Mouse (Mus musculus) lung, postnatal 10 days (tissue): Measurements from ENCODE around the gene Tubd1.

ENCODE experiments used
- DNase-seq: peaks from one replicate; pipeline ENCODE4 v3.0.0; 2021

Gene Tubd1

DNA sequence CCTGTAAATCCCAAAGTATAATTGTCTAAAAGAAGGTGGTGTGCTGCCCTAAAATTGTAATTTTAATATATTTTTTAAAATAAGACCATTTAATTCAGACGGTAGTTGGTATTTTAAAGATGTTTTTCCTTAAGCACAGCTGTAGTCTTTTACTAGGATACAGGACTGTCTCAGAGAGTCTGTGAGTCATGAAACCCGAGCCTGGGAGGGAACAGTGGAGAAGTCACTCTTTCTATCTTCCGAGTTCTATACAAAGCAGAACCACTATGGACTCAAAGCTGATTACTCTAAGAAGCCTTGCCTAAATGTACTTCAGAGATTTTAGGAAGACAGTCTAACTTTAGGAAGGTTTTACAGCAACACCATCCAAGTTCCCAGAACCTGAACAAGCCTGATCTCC is 57.3 kb downstream of the Tubd1 start:
- DNase-seq: no peak

GRCm38 (mm10) chr11:86603719-86604118 is 58.9 kb downstream of the Tubd1 start:
- no peak for DNase-seq

DNA sequence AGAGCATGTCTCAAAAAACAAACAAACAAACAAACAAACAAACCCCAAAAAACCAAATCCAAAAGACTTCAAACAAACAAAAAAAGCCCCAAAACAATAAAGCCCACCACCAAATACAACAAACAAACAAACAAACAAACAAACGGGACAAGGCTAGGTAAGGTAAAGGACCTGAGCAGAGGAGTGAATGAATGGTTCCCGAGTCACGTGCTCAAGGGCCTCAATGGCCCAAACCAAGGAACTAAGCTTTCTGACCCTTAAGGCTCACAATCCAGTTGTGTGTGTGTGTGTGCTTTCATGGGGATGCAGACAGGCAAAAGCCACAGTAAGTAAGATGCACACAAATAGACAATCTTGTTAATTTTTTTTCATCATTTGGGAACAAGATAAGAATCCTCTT is 59.5 kb downstream of the Tubd1 start:
- DNase-seq: no peak

DNA sequence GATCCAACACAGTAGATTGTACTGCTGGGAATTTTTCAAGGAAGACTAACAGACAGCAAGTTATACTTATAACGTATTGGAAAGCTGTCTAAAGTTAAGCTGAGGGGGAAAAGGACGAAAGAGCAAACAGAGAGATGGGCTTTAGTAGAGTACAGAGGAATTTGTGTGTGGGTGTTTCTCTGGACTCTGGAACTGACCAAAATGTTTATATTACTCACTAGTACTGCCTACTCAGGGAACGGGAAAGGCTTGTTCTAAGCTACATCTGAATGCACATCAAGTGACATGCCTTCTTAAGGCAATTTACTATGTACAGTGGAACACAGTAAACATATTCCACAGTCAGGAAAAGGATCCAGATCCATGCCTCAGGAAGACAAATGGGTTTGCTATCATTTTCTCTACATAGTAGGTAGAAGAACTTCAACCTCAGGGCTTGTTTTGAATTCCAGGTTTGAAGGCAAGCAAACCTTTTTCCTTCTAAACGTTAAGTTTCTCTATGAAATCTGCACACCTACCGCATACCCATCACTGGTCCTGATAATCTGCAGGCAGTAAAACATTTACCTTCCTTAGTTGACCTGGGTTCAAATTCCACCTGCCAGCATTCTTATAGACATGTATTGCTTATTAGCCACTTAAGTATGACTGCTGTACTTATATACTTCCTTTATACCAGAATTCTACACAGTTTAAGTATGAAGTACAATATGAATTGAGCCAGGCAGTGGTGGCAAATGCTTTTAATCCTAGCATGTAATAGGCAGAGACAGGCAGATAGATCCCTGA is 60.1 kb downstream of the Tubd1 start:
- no peak for DNase-seq

GRCm38 (mm10) chr11:86606621-86607339 is 62.0 kb downstream of the Tubd1 start:
- DNase-seq: no peak

DNA sequence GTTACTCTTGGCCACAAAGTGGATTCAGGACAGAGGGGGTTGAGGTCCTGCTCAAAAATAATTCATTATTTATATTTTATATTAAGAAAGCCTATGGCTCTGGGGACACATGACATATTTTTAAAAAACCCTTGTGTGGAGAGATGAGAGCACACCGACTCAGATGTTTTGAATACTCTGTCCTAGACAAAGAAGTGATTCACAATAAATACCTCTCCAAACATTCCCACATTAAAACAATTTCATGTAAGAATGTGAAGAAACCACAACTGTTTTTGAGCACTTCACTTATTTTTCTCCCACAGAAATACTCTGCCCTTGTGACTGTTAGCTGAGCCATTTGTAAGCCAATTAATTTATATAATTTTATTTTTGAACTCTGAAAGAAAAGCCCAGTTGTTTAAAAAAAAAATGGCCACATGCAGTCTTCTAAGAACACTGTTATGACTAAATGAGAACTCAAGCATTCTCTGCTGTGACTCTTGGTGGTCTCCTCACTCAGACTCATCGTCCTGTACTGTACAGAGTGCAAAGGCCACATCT is 63.1 kb downstream of the Tubd1 start:
- DNase-seq: no peak

GRCm38 (mm10) chr11:86610239-86610638 is 65.4 kb downstream of the Tubd1 start:
- DNase-seq: no peak

DNA sequence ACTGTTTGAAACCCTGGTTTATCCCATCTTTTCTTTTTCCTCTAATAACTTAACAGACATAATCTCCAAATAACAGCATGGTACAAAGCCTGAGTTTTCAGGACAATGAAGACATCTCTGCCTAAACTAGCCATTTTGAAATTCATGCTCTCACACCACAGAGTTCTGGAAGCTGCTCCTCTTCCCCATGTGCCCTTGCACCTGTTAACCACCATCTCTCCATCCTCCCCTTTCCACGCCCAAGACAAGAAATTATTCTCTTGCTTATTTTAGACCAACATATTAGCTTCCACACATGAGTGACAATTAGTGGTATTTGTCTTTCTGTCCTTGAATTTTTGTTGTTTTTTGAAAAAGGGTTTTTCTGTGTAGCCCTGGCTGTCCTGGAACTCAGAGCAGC is 67.2 kb downstream of the Tubd1 start:
- no peak for DNase-seq

DNA sequence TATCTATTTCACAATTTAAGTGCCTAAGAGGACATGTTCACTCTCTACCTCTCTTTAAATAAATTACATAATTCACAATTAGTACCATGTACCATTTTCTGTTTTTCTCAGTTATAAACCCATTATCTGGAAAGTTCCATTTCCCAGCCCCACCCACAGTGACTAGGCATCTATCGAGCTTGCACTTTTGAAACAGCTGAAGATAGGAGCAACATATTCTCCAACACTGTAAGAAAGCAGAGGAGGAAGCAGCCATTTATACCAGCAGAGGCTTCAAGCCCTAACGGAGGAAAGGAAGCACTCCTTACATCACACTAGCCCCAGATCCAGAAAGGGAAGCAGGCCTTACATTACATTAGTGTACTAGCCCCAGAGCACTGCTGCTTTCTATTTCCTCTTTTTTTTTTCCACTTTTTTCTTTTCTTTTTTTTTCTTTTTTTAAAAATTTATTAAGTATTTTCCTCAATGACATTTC is 69.3 kb downstream of the Tubd1 start:
- peak; percentile 23 for DNase-seq

DNA sequence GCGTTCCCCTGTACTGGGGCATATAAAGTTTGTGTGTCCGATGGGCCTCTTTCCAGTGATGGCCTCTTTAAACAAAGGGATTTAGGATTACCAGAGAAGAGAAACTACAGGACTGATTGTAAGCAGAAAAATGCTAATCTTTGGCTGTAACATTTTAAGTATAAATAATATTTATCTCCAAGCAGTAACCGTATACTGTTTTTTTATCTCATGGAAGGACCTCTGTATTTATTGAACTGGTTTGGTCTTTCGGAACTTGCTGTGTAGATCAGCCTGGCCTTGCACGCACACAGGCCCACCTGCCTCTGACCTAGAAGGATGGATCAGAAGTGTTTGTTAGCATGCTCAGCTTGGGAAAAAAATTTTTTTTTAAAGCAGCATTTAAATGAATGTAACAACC is 69.8 kb downstream of the Tubd1 start:
- DNase-seq: no peak
